Mouse (Mus musculus) ES-E14 (cell line): ENCODE measurements around the gene Muc3. TPM values are rescaled to one million over a fixed set of nuclear protein-coding genes. Genes with fewer than 3 reads are reported as not detected.
A peak's percentile ranks its signal among the peaks of the same experiment; 100 is the strongest.

ENCODE experiments used
- DNase-seq: peaks from one replicate; pipeline ENCODE4 v3.0.0-alpha.2; 2013; ENCODE audit warnings: low read depth, low spot score
- H3K27ac ChIP-seq: 2 replicates; pipeline ENCODE4 v1.5.1; 2012; ENCODE audit warnings: low read depth, mild to moderate bottlenecking, low read length, moderate library complexity, mixed read lengths; ENCODE audit not compliant: poor library complexity, insufficient read depth, severe bottlenecking
- H3K36me3 ChIP-seq: 2 replicates; pipeline ENCODE4 v1.6.1; 2012; ENCODE audit warnings: mild to moderate bottlenecking, low read length, moderate library complexity, mixed read lengths; ENCODE audit not compliant: control insufficient read depth, poor library complexity, insufficient read depth, severe bottlenecking
- H3K4me1 ChIP-seq, 2 experiments: fragments of 150-350 bp in 1 of 2; sonication (generic) in 1 of 2; 2 replicates each; pipeline ENCODE4 v1.6.1; 2012; ENCODE audit warnings: low read length in 2 of 2, mild to moderate bottlenecking in 1 of 2, mixed read lengths in 1 of 2; ENCODE audit not compliant: control insufficient read depth in 2 of 2, insufficient read depth in 2 of 2, poor library complexity in 1 of 2
- H3K4me3 ChIP-seq, 2 experiments: fragments of 150-350 bp in 1 of 2; sonication (generic) in 1 of 2; 2 replicates each; pipeline ENCODE4 v1.5.1; 2012; ENCODE audit warnings: low read length in 2 of 2, low read depth in 1 of 2, mild to moderate bottlenecking in 1 of 2, mixed read lengths in 1 of 2; ENCODE audit not compliant: insufficient read depth in 1 of 2, poor library complexity in 1 of 2, severe bottlenecking in 1 of 2
- H3K9ac ChIP-seq: 2 replicates; pipeline ENCODE4 v1.6.1; 2012; ENCODE audit warnings: low read depth, mild to moderate bottlenecking, low read length, mixed read lengths; ENCODE audit not compliant: poor library complexity, insufficient read depth, severe bottlenecking
- H3K9me3 ChIP-seq: fragments of 150-350 bp; sonication (generic); 2 replicates; pipeline ENCODE4 v1.6.1; 2012; ENCODE audit warnings: low read depth, mild to moderate bottlenecking, low read length; ENCODE audit not compliant: control insufficient read depth, insufficient read depth
- CHD2 ChIP-seq: IDR thresholded peaks from 2 replicates; pipeline ENCODE4 v1.6.1; 2014; ENCODE audit warnings: mild to moderate bottlenecking, low read depth, low read length, inconsistent platforms
- HCFC1 ChIP-seq: IDR thresholded peaks from 2 replicates; pipeline ENCODE4 v1.6.1; 2012; ENCODE audit warnings: low read length, inconsistent platforms, borderline replicate concordance; ENCODE audit not compliant: insufficient read depth
- MAFK ChIP-seq: IDR thresholded peaks from 2 replicates; pipeline ENCODE4 v1.6.1; 2014; ENCODE audit warnings: mild to moderate bottlenecking, low read depth, low read length, inconsistent platforms; ENCODE audit not compliant: insufficient read depth
- ZC3H11A ChIP-seq: IDR thresholded peaks from 2 replicates; pipeline ENCODE4 v1.6.1; 2012; ENCODE audit warnings: low read depth, mild to moderate bottlenecking, inconsistent platforms, low read length, borderline replicate concordance
- ZNF384 ChIP-seq: IDR thresholded peaks from 2 replicates; pipeline ENCODE4 v1.6.1; 2012; ENCODE audit warnings: low read depth, low read length, inconsistent platforms
- in situ Hi-C, 2 experiments: fragments of 600-800 bp; cut with MboI; formaldehyde crosslinking; loops; one replicate each; pipeline ENCODE4 v1.15.1; 2025; ENCODE audit warnings: low sequenced_read_pairs in 2 of 2, inconsistent platforms in 1 of 2; ENCODE audit not compliant: unreplicated experiment in 2 of 2
- total RNA-seq: library from RNA; depleted of rRNA; stranded (reverse); fragments of 300-350 nt; gene quantifications from 2 replicates; pipeline ENCODE4 v1.2.3, GENCODE M21; 2012

The Muc3 gene
- total RNA-seq, 1 experiment: 3.1 TPM

DNA sequence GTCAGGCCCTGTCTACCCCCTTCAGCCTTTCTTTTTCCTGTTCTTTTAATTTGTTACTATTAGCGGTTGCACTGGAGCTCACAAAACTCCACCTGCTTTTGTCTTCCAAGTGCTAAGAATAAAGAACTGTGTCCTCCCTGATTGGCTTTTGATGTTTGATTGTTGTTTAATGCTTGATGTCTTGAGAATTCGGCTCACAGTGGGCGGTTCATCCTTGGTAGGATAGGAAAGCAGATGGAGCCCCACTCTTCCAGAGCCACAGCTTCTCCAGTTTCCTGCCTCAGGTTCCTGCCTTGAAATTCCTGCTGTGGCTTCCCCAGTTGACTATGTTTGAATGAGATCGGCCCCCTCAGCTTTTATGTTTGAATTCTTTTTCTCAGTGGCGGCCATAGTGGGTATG is 4.2 kb upstream of the Muc3 start:
- TF ChIP-seq HCFC1 (no peak), MAFK (no peak), ZC3H11A (no peak), CHD2 (no peak), ZNF384 (no peak)
- in situ Hi-C loops: no loop called here
- no peaks in the 10 kb centered on the region for H3K9me3 ChIP-seq
- no peak overlapping the region for H3K4me3 ChIP-seq
- H3K36me3 ChIP-seq: no peaks in the 10 kb centered on the region
- no peaks in the 10 kb centered on the region for H3K4me1 ChIP-seq
- no peak overlapping the region for H3K27ac ChIP-seq
- H3K9ac ChIP-seq: no peak overlapping the region
- DNase-seq: peak; percentile 66

DNA sequence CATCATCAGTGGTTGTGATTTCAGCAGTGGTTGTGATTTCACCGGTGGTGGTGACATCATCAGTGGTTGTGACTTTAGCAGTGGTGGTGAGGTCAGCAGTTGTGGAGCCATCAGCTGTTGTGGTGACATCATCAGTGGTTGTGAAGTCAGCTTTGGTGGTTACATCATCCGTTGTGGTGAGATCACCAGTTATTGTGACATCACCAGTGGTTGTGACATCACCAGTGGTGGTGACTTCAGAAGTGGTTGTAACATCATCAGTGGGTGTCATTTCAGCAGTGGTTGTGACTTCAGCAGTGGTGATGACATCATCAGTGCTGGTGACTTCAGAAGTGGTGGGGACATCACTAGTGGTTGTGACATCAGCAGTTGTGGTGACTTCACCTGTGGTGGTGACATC is 3.5 kb upstream of the Muc3 start:
- Histone ChIP-seq H3K4me1 (no peaks in the 10 kb centered on the region), H3K4me3 (no peak overlapping the region), H3K9me3 (no peaks in the 10 kb centered on the region), H3K36me3 (no peaks in the 10 kb centered on the region), H3K9ac (no peak overlapping the region), H3K27ac (no peak overlapping the region)
- in situ Hi-C loops: no loop called here
- DNase-seq: no peak
- TF ChIP-seq MAFK: no peak
- no peak for TF ChIP-seq HCFC1
- TF ChIP-seq CHD2: no peak
- TF ChIP-seq ZNF384: no peak
- TF ChIP-seq ZC3H11A: no peak

DNA sequence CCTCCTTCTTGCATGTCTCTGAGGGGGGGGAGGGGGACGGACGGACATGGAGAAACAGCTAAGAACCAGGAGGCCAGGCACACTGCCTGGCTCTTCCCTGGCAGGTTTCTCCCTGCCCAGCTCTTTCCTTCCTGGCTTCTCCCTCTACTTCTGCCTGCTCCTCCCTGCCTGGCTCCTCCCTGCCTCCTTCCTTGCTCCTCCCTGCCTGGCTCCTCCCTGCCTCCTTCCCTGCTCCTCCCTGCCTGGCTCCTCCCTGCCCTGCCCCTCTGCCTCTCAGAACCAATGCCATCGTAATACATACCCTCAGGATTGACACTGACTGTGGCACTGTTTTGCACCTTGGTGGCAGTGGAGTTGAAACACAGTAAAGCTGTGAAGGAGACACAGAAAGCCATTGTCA is 8.3 kb downstream of the Muc3 start:
- Histone ChIP-seq H3K36me3 (no peaks in the 10 kb centered on the region), H3K4me3 (no peak overlapping the region), H3K27ac (no peak overlapping the region), H3K9me3 (no peaks in the 10 kb centered on the region), H3K9ac (no peak overlapping the region), H3K4me1 (peaks cover 0 to 3% of the 10 kb centered on the region in 2 experiments; a peak in 1 of 4 replicates)
- no peak for DNase-seq
- no peak for TF ChIP-seq MAFK
- TF ChIP-seq ZNF384: no peak
- TF ChIP-seq HCFC1: no peak
- TF ChIP-seq CHD2: no peak
- no peak for TF ChIP-seq ZC3H11A
- in situ Hi-C loops: no loop called here

DNA sequence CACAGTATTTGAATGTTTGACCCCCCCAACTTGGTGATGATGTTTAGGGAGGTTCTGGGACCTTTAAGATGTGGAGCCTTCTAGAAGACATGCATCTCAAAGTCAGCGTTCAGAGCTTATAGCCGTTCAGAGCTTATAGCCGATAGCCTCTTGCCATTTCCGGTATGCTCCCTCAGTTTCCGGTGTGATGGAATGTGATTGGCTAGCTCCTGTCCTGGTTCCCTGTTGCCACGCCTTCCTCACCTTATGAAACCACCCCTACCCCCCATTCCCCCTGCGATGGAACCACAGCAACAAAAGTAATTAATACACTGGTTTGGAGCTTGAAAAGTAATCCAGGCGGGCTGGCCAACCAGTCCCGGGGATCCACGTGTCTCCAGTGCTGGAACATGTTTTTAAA is 10.1 kb downstream of the Muc3 start:
- TF ChIP-seq ZC3H11A (no peak), HCFC1 (no peak), MAFK (no peak), ZNF384 (no peak), CHD2 (no peak)
- Histone ChIP-seq H3K27ac (no peak overlapping the region), H3K9me3 (no peaks in the 10 kb centered on the region), H3K9ac (no peak overlapping the region), H3K36me3 (no peaks in the 10 kb centered on the region), H3K4me1 (peaks cover 0 to 3% of the 10 kb centered on the region in 2 experiments; a peak in 1 of 4 replicates), H3K4me3 (no peak overlapping the region)
- no peak for DNase-seq
- in situ Hi-C loops: no loop called here

DNA sequence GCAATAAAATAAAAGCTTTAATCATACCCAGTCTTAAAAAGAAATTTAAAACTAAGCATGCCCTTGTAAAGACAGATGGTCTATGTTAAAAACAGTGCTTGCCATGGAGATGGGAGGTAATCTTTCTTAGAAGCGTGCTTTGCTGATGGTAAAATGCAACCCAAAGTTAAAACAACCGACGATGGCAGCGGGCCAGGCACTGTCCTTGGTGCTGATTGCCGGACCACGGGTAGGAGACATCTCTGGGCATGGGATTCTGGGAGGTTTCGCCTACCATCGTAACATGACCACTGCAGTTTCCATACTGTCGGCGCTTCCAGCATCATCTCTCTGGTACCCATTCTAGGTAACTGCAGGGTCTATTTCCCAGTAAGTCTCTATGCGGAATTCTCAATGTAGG is 14.2 kb downstream of the Muc3 start:
- Histone ChIP-seq H3K4me3 (no peak overlapping the region), H3K4me1 (no peaks in the 10 kb centered on the region), H3K36me3 (no peaks in the 10 kb centered on the region), H3K27ac (no peak overlapping the region), H3K9ac (no peak overlapping the region), H3K9me3 (no peaks in the 10 kb centered on the region)
- DNase-seq: no peak
- in situ Hi-C loops: no loop called here
- TF ChIP-seq HCFC1 (no peak), ZNF384 (no peak)
